Mouse (Mus musculus): ENCODE results near the gene Adam11.
"Not testable (repeated sequence)": the region's sequence is repeated elsewhere in the genome, so short reads cannot be mapped to it uniquely, and the experiment has no call there.

Gene Adam11

DNA sequence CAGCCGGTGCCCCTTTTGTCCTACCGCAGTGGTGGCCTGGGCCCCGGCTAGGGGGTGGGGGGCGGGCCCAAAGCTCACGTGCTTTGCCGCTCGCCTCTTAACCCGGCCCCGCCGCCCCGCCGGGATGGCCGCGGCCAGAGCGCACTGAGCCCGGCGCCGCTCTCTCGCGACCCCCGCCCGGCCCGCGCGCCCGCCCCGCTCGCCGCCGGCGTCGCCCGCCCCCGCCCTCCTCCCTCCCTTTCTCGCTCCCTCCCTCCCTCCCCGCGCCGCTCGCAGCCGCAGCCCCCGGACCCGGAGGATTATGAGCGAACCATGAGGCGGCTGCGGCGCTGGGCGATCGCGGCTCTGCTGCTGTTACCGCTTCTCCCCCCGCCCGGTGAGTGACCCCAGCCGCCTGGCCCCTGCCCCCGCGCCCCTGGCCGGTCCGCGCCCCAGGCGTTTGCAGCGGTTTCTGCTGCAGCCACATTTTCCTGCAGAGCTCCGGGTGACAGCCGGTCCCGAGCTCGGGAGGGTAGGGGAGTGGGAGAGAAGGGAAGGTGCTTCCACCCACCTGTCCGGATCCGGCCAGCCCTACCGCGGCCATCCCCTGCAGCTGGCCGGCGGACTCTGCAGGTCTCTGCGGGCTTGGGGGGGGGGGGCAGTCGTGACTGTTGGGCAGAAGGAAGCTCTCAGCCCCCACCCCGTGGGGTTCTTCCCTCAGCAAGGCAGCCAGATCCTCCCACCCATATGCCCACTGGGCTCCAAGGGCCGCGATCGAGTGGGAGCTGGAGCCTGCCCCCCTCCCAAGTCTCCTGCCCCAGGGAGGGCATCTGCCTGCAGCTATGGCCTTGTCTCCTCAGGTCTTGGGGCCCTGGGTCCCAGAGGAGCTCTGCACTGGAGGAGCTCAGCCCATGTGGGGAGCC, at the start of gene Adam11:
TSS of gene Adam11 (plus strand) at position 131 of the 902 bp plus-strand sequence.
- DNase-seq = peak; percentile 43

DNA sequence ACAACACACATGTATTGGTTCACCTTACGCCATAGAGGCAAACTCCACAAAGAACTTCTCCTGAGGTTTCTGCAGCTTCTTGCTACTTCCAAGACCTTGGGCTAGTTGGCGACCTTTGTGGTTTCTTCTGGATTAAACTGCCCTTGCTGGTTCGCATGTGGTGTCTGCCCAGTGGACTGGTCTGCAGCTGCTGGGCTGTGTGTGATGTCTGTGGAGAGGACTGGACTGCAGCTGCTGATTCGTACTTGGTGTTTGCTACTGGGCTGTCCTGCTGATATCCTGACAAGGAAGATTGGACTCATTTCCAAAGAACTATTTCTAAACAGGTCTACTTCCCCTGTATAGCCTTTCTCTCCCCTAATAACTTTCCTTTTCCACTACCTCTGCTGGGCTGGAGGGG, 48.8 kb upstream of the Adam11 start:
- no peak for DNase-seq

DNA sequence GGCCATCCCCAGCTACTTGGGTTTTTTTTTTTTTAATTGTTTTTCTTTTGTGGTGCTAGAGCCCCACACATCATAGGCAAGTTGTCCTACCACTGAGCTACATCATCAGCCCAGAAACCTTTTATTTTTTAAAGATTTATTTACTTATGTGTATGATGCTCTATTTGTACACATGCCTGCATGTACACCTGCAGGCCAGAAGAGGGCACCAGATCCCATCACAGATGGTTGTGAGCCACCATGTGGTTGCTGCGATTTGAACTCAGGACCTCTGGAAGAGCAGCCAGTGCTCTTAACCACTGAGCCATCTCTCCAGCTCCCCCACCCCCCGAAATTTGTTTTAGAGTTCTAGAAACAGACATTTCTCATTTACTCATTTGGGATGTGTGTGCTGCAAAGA, 46.7 kb upstream of the Adam11 start:
- not testable (repeated sequence) for DNase-seq

DNA sequence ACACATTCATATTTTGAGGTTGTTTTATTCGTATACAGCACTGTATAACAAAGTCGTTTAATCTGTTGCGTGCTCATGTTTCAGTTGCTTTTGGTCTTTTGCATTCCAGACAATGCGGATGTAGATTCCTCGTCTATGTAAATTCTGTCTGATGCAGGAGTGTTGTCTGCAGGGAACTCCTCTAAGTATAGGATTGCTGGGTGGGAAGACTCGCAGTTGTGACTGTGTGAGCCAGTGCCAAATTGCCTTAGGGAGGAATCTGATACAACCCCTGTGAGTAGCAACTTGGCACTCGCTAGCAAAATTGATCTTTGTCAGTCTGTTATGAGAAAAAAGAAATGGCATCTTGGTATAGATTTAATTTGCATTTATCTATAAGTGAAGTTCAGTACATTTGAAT, 45.1 kb upstream of the Adam11 start:
- DNase-seq = no peak

DNA sequence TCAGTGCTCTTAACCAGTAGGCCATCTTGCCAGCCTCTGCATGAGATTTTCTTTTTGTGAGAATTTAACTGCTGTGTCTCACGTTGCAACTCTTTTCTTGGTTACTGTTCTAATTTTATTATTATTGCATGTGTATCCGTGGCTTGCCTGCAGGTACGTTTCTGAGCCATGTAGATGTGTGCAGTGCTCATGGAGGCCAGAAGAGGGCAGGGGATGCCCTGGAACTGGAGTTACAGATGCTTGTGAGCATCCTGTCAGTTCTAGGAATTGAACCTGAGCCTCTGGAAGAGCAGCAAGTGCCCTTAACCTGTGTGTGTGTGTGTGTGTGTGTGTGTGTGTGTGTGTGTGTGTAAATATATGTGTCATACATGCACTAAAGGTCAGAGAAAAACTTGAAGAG, 35.7 kb upstream of the Adam11 start:
- DNase-seq = peak; percentile 42

DNA sequence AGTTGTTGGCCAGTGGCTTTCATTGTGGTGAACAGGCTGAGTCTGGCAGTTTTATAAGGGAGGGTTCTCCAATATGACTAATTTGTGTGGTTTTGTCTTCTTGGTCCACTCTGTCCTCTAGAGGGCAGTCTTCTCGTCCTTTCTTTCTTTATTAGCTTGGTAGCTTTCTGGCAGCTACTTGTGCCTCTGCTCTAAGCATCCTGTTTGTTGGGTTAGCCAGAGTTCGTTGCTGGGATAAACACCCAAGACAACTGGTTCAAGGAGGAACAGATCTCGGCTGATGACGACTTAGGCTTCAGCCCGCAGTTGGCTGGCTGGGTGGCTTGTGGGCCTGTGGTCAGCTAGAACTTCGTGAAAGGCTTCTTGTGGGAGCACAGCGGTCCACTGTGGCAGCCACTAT, 32.6 kb upstream of the Adam11 start:
- no peak for DNase-seq

DNA sequence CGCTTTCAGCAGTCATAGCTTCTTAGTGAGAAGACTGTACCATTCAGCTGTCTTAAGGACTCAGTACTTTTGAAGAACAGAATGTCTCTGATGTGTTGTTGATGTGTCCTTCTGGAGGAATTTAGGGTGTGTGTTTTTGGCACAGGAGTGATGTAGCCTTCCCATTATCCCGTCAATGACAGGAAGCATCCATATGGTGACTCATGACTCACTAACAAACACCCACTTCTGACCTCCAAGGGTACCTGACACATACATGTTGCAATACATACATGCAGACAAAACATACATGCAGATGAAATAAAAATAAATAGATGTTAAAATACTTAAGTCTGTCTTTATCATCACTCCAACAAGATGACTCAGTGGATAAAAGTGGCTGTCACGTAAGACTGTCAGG, 31.4 kb upstream of the Adam11 start:
- no peak for DNase-seq

DNA sequence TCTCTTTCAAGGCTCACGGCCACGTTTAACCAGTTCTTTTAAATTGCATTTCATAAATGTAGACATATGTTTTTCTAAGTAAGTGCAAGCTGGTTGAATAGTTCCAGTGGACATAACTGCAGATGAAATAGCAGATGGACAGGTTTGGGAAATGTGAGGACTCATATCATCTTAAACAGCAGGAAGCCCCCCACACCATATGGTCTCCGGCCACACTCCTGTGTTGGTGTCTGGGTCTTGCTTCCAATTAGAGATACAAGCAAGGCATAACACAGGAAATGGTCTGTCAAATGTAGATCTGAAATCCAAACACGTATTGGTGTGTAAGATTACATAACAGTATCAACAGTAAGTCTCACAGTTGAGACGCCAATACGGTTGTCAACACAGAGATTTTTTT, 29.9 kb upstream of the Adam11 start:
- DNase-seq = no peak

DNA sequence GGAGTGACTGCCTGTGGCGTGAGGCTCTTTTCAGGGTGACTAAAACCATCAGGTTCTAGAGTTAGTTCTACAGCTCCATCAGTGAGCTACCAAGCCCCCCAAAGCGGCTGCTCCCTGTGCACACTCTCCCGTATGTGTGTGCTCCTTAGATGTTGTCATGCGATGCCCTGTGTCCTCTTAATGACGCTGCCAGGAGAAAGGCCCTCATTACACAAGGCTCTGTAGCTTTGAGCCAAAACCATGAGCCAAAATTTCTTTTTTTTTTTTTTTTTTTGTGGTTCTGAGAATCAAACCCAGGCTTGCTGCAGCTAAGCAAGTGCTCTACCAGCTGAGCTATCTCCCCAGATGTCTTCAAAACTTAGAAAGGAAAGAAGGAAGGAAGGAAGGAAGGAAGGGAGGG, 28.1 kb upstream of the Adam11 start:
- DNase-seq = no peak

DNA sequence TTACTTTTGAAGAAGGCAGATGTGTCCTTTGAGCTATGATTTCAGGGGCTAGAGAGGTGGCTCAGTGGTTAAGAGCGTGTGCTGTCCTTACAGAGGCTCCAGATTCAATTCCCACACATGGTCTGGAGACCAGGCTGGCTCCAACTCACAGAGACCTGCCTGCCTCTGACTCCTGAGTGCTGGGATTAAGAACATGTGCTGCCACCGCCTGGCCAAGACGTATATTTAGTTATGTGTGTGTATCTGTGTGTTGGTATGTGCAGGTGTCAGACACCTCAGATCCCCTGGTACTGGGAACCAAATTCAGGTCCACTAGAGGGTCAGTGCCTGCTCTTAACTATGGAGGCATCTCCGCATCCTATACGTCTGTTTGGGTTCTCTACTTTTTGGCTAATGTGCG, 26.3 kb upstream of the Adam11 start:
- no peak for DNase-seq

DNA sequence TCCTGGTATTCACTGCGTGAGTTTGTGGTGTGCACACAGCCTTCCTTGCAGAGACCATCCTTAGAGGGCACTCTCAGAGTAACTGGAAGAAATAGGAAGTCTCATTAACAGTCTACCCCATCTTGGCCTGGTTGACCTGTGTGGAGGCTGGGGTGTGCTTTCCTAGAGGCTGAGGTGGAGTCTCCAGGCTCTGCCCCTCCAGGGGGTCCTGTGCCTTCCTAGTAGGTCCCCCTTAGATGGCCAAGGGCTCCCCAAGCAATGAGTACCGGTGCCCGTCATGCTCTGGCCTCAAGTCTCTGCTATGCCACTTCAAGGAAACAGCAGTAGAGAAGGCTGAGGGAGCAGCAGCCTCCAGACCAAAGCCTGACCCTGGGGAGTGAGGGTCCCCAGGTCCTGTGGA, 23.2 kb upstream of the Adam11 start:
- DNase-seq = no peak

DNA sequence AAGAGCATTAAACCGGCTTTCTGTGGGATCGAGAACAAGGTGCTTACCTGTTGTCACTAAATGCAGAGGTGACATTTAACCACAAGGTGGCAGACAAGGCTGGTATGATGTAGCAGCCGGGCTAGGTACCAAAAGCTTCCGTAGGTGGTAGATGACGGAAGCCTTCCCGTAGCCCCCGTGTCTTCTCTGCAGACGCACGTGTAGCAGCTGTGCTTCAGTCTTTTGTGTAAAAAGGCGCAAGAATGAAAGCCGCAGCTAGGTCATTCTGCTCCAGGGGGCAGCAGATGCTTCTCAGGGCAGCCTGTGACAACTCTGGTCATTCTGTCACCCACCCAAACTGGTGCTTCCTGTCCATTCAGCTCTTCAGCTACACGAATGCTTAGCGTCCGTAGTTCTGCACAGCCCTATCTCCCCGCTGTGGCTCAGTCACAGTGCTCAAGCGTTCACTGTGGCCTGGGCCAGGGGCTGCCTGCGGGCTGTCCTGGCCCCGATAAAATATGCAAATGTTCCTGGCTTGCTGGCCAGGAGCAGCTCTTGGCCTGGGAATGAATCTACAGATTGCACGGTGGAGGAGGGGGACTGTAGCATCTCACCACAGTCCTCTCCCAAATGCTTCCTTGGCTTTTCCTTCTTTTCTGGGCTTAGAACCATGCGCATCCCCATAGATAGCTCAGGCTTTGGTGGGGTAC, 21.8 kb upstream of the Adam11 start:
- DNase-seq = peak; percentile 85

DNA sequence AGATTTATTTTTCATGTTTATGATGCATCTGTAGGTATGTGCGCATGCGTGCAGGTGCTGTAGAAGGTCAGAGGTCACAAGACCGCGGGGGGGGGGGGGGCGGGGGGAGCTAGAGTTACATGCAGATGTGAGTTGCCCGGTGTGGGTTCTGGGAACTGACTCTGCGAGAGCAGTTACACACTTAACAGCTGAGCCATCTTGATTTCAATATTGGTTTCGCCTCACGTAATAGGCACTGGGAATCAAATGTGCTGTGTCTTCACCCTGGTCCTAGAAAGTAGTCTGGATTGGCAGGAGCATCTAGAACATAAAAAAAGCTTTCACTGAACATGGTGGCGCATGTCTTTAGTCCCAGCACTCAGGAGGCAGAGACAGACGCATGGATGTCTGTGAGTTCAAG, 20.6 kb upstream of the Adam11 start:
- peak; percentile 14 for DNase-seq

DNA sequence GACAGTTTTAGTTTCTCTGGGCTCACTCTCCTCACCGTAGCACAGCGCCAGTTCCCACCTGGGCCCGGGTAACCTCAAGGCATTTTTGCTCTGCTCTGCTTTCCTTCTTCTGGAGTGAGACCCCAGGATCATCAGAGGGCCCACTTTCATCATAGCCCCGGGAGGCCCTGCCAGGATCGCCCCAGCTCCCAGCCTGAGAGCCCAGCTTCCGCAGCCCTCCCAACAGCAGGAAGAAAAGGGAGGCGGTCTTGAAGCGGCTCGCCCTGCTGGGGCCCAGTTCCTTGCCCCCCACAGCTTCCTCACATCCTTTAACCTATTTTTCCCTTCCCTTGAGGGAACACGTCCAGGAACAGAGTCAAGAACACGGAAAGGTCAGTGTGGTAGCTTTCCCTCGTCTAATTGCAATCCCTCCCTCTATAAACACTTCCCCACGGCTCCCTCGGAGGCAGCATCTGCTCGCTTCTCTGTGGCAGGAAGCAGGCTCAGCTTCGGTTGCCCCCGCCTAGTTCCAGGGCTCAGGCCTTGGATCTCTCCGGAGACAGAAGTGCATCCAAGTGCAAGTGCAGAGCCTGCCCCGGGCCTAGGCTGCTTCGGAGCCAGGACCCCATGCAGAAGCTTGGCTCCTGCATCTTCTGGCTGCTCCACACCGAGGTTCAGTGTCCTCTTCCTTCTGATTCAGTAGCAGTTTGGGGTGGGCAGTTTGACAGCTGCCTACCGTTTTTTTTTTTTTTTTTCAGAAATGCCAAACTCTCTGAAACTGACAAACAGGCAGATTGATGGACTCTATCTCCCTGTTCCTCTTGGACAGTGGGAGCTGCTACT, 19.9 kb upstream of the Adam11 start:
- peak; percentile 59 for DNase-seq

DNA sequence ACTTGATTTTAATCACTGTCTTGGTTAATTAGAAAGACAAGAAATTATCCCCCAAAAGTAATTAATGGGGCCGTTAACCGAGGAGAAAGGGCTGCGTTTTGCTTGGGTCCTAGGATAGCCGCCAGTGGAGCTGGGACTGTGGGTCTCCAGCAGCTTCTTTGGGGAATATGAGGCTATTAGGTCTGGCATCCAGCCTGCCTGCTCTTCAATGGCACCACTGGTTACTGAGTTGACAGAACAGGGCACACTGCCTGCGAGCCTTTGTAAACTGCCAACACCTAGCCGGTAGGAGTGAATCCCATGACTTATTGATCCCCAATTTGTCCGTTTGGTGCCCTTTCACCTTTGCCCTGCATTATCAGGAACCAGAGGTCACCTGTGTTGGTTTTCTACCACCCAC, 19.2 kb upstream of the Adam11 start:
- DNase-seq = no peak

DNA sequence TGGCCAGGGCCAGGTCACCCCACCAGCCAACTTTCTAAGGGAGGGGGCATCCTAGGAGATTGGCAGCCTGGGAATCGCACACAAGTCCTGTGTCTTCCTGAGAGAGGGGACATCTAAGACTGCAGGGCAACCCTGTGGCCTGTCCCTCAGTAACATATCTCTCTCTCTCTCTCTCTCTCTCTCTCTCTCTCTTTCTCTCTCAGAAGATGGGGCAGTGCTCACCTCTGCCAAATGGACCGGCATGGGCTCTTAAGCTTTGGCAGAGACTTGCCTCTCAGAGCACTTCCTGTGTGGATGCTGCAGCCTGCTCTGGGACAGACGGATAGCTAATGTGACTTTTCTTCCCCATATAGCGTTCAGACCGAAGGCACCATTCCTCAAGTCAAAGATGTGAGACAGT, 18.4 kb upstream of the Adam11 start:
- DNase-seq = no peak

DNA sequence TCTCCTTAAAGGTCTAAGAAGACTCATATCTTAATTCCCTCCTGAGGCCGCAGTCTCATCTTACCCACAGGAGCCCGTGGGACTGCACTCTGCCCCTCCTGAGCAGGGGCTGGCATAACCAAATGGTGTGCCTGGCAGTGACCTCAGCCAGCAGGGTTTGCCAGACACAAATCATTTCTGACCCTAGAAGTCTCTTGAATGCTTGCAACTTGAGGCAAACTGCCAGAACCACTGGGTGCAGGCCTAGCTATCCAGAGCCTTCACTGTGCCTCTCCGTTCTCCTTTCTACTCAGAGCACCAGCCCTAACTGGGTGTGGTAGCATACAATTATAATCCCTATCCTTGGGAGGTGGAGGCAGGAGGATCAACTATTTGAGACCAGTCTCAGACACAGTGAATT, 16.5 kb upstream of the Adam11 start:
- DNase-seq = no peak

DNA sequence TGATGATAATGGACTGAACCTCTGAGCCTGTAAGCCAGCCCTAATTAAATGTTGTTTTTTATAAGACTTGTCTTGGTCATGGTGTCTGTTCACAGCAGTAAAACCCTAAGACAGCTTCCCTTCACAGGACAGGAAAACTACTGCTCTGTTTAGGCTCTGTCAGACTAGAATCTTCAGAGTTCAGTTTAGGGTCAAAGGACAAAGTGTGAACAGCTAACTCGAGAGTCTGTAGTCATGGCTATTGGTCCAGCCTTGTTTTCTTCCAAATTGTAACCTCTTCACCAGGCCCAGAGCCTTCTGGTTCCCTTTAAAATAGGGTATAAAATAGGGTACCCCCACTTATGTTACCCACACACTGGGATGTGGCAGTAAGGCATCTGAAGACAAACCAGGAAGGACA, 13.4 kb upstream of the Adam11 start:
- no peak for DNase-seq

DNA sequence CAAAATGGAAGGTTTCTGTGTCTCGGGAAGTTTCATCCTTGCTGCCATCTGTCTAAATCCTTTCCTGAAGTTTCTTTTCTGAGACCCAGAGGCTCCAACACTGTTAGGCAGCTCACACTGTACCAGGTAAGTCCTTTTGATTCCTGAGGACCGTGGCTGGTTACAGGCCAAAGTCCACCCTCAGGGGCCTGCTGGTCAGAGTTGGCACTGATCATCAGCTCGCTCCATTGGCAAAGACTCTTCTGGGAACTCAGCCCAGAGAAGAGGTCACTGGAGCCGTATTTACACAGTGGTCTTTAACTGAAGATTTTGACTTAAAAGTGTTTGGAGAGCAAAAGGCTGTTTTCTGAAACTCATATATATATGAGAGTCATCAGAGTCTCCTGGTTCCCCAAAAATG, 12.9 kb upstream of the Adam11 start:
- DNase-seq = no peak

DNA sequence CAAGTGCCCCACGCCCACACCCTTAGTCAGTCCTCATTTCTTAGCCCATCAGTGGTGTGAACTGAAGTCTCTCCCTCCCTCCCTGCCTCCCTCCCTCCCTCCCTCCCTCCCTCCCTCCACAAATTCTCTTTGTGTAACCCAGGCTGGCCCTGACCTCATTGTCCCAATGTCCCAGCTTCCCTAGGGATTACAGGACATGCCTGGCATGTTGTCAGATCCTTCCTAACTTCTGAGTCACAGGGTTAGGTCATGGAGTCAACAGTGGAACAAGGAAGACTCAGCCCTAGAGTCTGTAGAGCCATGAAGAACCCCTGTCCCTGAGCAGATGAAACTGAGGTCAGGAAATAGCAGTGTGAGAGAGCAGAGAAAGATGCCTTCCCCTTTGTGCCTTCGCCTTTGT, 11.5 kb upstream of the Adam11 start:
- no peak for DNase-seq

DNA sequence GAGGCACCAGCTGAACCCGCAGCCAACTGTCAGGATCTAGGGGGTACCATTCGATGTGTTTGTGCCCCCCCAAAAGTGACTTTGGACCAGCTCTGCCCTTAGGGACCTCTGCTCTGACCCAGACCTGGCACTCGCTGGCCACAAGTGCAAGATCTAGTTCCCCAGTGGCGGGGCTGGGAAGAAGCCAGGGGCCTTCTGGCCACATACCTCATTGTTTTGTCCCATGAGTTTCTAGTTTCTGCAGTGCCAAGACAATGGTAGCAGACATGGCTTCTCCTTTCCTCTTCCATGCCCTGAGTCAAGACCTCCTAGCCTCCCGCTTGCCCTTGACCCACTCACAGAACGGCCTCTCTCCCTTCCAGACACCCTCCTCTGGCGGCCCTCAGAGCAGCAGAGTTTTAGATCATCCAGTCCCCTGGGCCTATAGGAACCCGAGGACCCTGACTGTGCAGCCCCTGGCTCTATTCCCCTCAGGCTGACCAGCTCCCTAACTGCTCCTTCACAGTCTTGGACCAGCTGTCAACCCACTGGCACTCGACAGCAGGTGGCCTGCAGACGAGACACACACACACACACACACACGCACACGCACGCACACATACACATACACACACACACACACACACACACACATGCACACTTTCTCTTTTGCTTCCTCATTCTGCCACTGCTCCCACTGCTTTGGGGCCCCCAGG, 8.2 kb upstream of the Adam11 start:
- DNase-seq = peak; percentile 36

DNA sequence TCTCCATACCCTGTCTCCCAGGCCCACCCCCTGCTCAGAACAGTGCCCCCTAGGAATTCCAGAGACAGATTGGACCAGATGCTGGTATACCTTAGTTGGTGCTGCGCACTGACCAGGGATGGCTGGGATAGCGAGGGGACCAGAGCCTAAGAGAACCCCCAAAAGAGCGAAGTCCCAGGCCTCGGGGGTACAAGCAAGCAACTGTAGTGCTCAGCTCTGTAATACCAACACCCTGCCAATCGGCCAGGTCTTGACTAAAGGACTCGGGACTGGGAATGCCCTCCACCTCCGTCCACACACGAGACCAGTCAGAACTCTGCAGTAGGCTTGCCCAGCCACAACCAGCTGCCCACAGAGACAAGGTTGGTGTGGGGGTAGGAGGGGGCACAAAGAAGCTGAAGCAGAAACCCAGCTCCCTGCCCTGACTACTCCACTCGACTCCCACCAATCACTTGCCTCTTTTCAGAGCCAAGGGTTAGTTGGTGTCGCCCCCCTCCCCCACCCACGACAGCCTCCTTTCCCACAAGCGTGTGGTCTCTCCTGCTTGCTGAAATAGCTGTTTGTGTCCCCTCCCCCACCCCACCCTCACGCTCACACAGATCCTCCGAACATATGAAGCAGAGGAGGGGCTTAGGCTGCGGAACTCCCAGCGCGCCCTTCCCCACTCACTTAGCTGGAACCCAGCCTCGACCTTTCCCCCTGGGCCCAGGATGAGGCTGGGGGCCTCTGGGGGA, 7.5 kb upstream of the Adam11 start:
- peak; percentile 89 for DNase-seq
